Comparison of ENCODE assay signal across 11 mouse cellular contexts in the genomic region with DNA sequence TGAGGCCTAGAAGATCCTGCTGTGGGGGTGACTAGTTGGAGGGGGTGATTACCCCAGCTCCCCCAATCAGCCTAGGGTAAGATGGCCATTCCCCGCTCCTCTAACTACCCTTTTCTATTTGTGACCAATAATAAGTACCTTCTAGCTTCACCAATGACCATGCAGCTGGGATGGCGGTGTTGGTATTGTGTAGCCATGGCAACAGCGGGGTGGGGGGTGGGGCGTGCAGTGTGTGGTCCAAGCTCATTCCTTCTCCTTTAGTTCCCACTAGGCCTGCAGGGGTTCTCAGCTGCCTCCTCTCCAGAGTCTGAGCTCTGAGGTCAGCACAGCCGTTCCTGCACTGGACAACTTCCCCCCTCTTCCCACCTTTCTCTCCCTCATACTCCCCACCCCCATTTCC. TPM values are rescaled to one million over a fixed set of nuclear protein-coding genes. Genes with fewer than 3 reads are reported as not detected.
A peak's percentile ranks its signal among the peaks of the same experiment; 100 is the strongest.
DNase-seq lines count a peak whose midpoint lies in the region; ATAC-seq lines count a peak whose summit lies in the region.
"Had no signal": no experiment of that assay in that cellular context is flagged by ENCODE, and none has a peak within 500 bp of the region (broad histone marks: within the 10 kb centered on the region; RNA-seq: fewer than 3 reads in every experiment).

No protein-coding gene starts in this region.

- no peak overlapping the region for H3K9ac ChIP-seq in kidney, embryonic 14.5 days (ENCODE audit: low read depth, low read length)
- H3K9ac ChIP-seq in hindbrain, embryonic 16.5 days (ENCODE audit: low read depth, low read length) = no peak overlapping the region
- no peak overlapping the region for H3K9ac ChIP-seq in neural tube, embryonic 11.5 days (ENCODE audit: low read length)
- H3K9ac ChIP-seq: heart, embryonic 12.5 days had no signal

- H3K9me3 ChIP-seq in kidney, embryonic 14.5 days (ENCODE audit: control insufficient read depth, low read length) = no peaks in the 10 kb centered on the region
- no peaks in the 10 kb centered on the region for H3K9me3 ChIP-seq in hindbrain, embryonic 16.5 days (ENCODE audit: control insufficient read depth, low read length)
- no peaks in the 10 kb centered on the region for H3K9me3 ChIP-seq in neural tube, embryonic 11.5 days (ENCODE audit: control insufficient read depth, low read length)
- H3K9me3 ChIP-seq: heart, embryonic 12.5 days had no signal

- 0 out of 2 replicates have a peak, but pooled peaks have one; percentile 45 for ATAC-seq in kidney, embryonic 14.5 days (ENCODE audit: low FRiP score, low TSS enrichment)
- ATAC-seq in hindbrain, embryonic 16.5 days = peak; percentile 50; the same call in 1 of the 2 replicates
- ATAC-seq in neural tube, embryonic 11.5 days (ENCODE audit: insufficient read depth, low FRiP score, low TSS enrichment) = no peak
- ATAC-seq in activated CD4-positive, CD25-positive, alpha-beta regulatory T cell, adult 4 months = no peak

- 48% methylated on average over 5 of the region's 5 CpGs for WGBS in kidney, embryonic 14.5 days
- WGBS in hindbrain, embryonic 16.5 days = 3% methylated on average over 5 of the region's 5 CpGs
- 10% methylated on average over 5 of the region's 5 CpGs for WGBS in neural tube, embryonic 11.5 days

- H3K27me3 ChIP-seq in kidney, embryonic 14.5 days (ENCODE audit: control insufficient read depth, insufficient read depth, low read length) = no peaks in the 10 kb centered on the region; the same call in 1 of the 2 replicates
- no peaks in the 10 kb centered on the region for H3K27me3 ChIP-seq in hindbrain, embryonic 16.5 days (replicated peaks; ENCODE audit: control insufficient read depth, insufficient read depth, low read length)
- no peaks in the 10 kb centered on the region for H3K27me3 ChIP-seq in neural tube, embryonic 11.5 days (ENCODE audit: control insufficient read depth, insufficient read depth, low read length)
- H3K27me3 ChIP-seq: heart, embryonic 12.5 days had no signal

- no peak overlapping the region for H3K4me3 ChIP-seq in kidney, embryonic 14.5 days (ENCODE audit: low read length)
- H3K4me3 ChIP-seq in hindbrain, embryonic 16.5 days (ENCODE audit: low read length) = no peak overlapping the region
- no peak overlapping the region for H3K4me3 ChIP-seq in neural tube, embryonic 11.5 days (ENCODE audit: low read depth, low read length)
- H3K4me3 ChIP-seq: heart, embryonic 12.5 days had no signal

- no peaks in the 10 kb centered on the region for H3K36me3 ChIP-seq in kidney, embryonic 14.5 days (ENCODE audit: control insufficient read depth, insufficient read depth, low read length)
- no peaks in the 10 kb centered on the region for H3K36me3 ChIP-seq in hindbrain, embryonic 16.5 days (ENCODE audit: control insufficient read depth, insufficient read depth, low read length)
- H3K36me3 ChIP-seq in neural tube, embryonic 11.5 days (ENCODE audit: control insufficient read depth, insufficient read depth, low read length) = no peaks in the 10 kb centered on the region
- H3K36me3 ChIP-seq: heart, embryonic 12.5 days had no signal

- no peak for DNase-seq in kidney, adult 11 months
- DNase-seq in embryo, embryonic 10.5 days (ENCODE audit: low spot score) = peak; percentile 78
- peak; percentile 76 for DNase-seq in neural tube, embryonic 11.5 days (ENCODE audit: low spot score)
- DNase-seq in urinary bladder, postnatal 14 days (ENCODE audit: low spot score) = no peak
- no peak for DNase-seq in ovary, adult 18-20 months (ENCODE audit: low spot score)
- DNase-seq: kidney, postnatal 36 days; liver had no signal

- no peak overlapping the region for H3K4me2 ChIP-seq in kidney, embryonic 14.5 days (replicated peaks; ENCODE audit: low read depth, low read length)
- no peak overlapping the region for H3K4me2 ChIP-seq in hindbrain, embryonic 16.5 days (ENCODE audit: low read length)
- no peak overlapping the region for H3K4me2 ChIP-seq in neural tube, embryonic 11.5 days (ENCODE audit: low read depth)
- H3K4me2 ChIP-seq: heart, embryonic 12.5 days had no signal

- peaks cover 10% of the 10 kb centered on the region; the same call in 1 of the 2 replicates for H3K4me1 ChIP-seq in kidney, embryonic 14.5 days (ENCODE audit: control insufficient read depth, insufficient read depth, low read length)
- H3K4me1 ChIP-seq in hindbrain, embryonic 16.5 days (ENCODE audit: control insufficient read depth, insufficient read depth, low read depth, low read length) = no peaks in the 10 kb centered on the region
- peaks cover 8% of the 10 kb centered on the region for H3K4me1 ChIP-seq in neural tube, embryonic 11.5 days (ENCODE audit: control insufficient read depth, insufficient read depth, low read length)

- H3K27ac ChIP-seq in kidney, embryonic 14.5 days (ENCODE audit: low read depth, low read length) = no peak overlapping the region
- no peak overlapping the region for H3K27ac ChIP-seq in hindbrain, embryonic 16.5 days (ENCODE audit: low read depth, low read length)
- H3K27ac ChIP-seq in neural tube, embryonic 11.5 days (ENCODE audit: low read depth, low read length) = no peak overlapping the region

RNA-seq across cellular contexts. Expression of a gene that starts 9.5 kb away (rescaled TPM):
- 58.6 and 65.3 TPM in 2 replicates for polyA plus RNA-seq in kidney, embryonic 14.5 days (2014; fragmentation: Nextera tagmentation; extraction: Ambion mirVana)
- polyA plus RNA-seq in hindbrain, embryonic 16.5 days (2015; fragmentation: Nextera tagmentation; extraction: Ambion mirVana) = 5.5 and 7.1 TPM in 2 replicates
- polyA plus RNA-seq in neural tube, embryonic 11.5 days (2014; fragmentation: Nextera tagmentation; extraction: Ambion mirVana) = 2.0 and 2.9 TPM in 2 replicates
- polyA plus RNA-seq in activated CD4-positive, CD25-positive, alpha-beta regulatory T cell, adult 4 months (2017; shearing (Covaris generic)) = not detected

RNA-seq across cellular contexts. Expression of a gene that starts 50.9 kb away (rescaled TPM):
- polyA plus RNA-seq in kidney, embryonic 14.5 days (2014; fragmentation: Nextera tagmentation; extraction: Ambion mirVana) = 71.6 and 81.0 TPM in 2 replicates
- polyA plus RNA-seq in hindbrain, embryonic 16.5 days (2015; fragmentation: Nextera tagmentation; extraction: Ambion mirVana) = 65.2 and 71.4 TPM in 2 replicates
- polyA plus RNA-seq in neural tube, embryonic 11.5 days (2014; fragmentation: Nextera tagmentation; extraction: Ambion mirVana) = 70.1 and 71.3 TPM in 2 replicates
- 10 to 100 TPM; 34.7 to 35.7 TPM for polyA plus RNA-seq in activated CD4-positive, CD25-positive, alpha-beta regulatory T cell, adult 4 months (2017; shearing (Covaris generic))

Comparison
In these comparisons a context has a peak if more than half of its experiments do, and no peak if none do; other contexts are left out.
1. ATAC-seq: peak in kidney, embryonic 14.5 days (single experiment) and hindbrain, embryonic 16.5 days (single experiment); none in neural tube, embryonic 11.5 days (single experiment) and activated CD4-positive, CD25-positive, alpha-beta regulatory T cell, adult 4 months (single experiment).
2. DNase-seq: peak in embryo, embryonic 10.5 days (single experiment) and neural tube, embryonic 11.5 days (single experiment); none in kidney, adult 11 months (single experiment), urinary bladder, postnatal 14 days (single experiment) and ovary, adult 18-20 months (single experiment).